Mouse (Mus musculus) ES-E14 (cell line): ENCODE measurements at regions not wholly inside any gene's neighbourhood (a gene's known extent, or its start where the extent isn't known, plus 50 kb on each side); places are given as distances from the start of the nearest gene placed in this dataset.

Source experiments
- CHD2 ChIP-seq: IDR thresholded peaks from 2 replicates; pipeline ENCODE4 v1.6.1; 2014; ENCODE audit warnings: mild to moderate bottlenecking, low read depth, low read length, inconsistent platforms
- HCFC1 ChIP-seq: IDR thresholded peaks from 2 replicates; pipeline ENCODE4 v1.6.1; 2012; ENCODE audit warnings: low read length, inconsistent platforms, borderline replicate concordance; ENCODE audit not compliant: insufficient read depth
- ZC3H11A ChIP-seq: IDR thresholded peaks from 2 replicates; pipeline ENCODE4 v1.6.1; 2012; ENCODE audit warnings: low read depth, mild to moderate bottlenecking, inconsistent platforms, low read length, borderline replicate concordance
- ZNF384 ChIP-seq: IDR thresholded peaks from 2 replicates; pipeline ENCODE4 v1.6.1; 2012; ENCODE audit warnings: low read depth, low read length, inconsistent platforms

- TF ChIP-seq ZC3H11A (no peak), ZNF384 (no peak), HCFC1 (no peak), CHD2 (no peak)
These were observed 271.7 kb upstream of the Ngly1 start for GRCm38 (mm10) chr14:15977366-15977765.
